Mouse (Mus musculus): ENCODE measurements around the gene Nbea.

GRCm38 (mm10) chr3:55927343-55927742 lies 256.2 kb downstream of the Nbea start:
- TF ChIP-seq CTCF (IDR thresholded peaks at IDR 0.05; ENCODE audit: control insufficient read depth, insufficient read depth, low read length) (no peak), POLR2A (IDR thresholded peaks at IDR 0.05; ENCODE audit: borderline replicate concordance, control insufficient read depth, low read depth, low read length) (no peak)

Data from bone marrow, adult 2 months (tissue).